Mouse (Mus musculus) MEL (cell line): ENCODE data around the gene Pramel1.

ENCODE experiments used
- BHLHE40 ChIP-seq: IDR thresholded peaks from 2 replicates; pipeline ENCODE4 v1.6.1; 2012; ENCODE audit warnings: low read depth, mild to moderate bottlenecking, inconsistent platforms, low read length, improper control_type of control experiment, borderline replicate concordance
- CTCF ChIP-seq, 3 experiments: IDR thresholded peaks in 2 of 3; conservative IDR thresholded peaks in 1 of 3; 2 replicates each; pipeline ENCODE4 v1.5.1; 2011 to 2012; ENCODE audit warnings: low read length in 3 of 3, low read depth in 2 of 3, mild to moderate bottlenecking in 2 of 3, improper control_type of control experiment in 1 of 3, inconsistent platforms in 1 of 3, mixed read lengths in 1 of 3, moderate library complexity in 1 of 3; ENCODE audit not compliant: control insufficient read depth in 1 of 3, insufficient read depth in 1 of 3, poor library complexity in 1 of 3, severe bottlenecking in 1 of 3
- E2F4 ChIP-seq: IDR thresholded peaks from 2 replicates; pipeline ENCODE4 v1.6.1; 2011; ENCODE audit warnings: low read depth, low read length, improper control_type of control experiment, borderline replicate concordance
- ELF1 ChIP-seq: IDR thresholded peaks from 2 replicates; pipeline ENCODE4 v1.6.1; 2014; ENCODE audit warnings: low read depth, mild to moderate bottlenecking, inconsistent platforms, low read length, improper control_type of control experiment, moderate library complexity
- EP300 ChIP-seq, 2 experiments: IDR thresholded peaks; 2 replicates each; pipeline ENCODE4 v1.6.1; 2011; ENCODE audit warnings: improper control_type of control experiment in 2 of 2, low read length in 2 of 2, low read depth in 1 of 2, mild to moderate bottlenecking in 1 of 2
- HCFC1 ChIP-seq: IDR thresholded peaks from 2 replicates; pipeline ENCODE4 v1.6.1; 2012; ENCODE audit warnings: low read depth, mild to moderate bottlenecking, inconsistent platforms, low read length, improper control_type of control experiment, moderate library complexity
- KAT2A ChIP-seq: conservative IDR thresholded peaks from 2 replicates; pipeline ENCODE4 v1.6.1; 2012; ENCODE audit warnings: low read depth, low read length, improper control_type of control experiment, inconsistent platforms
- POLR2A ChIP-seq, 2 experiments: IDR thresholded peaks; 2 replicates each; pipeline ENCODE4 v1.6.1; 2011 to 2012; ENCODE audit warnings: low read length in 2 of 2, mild to moderate bottlenecking in 2 of 2, control low read depth in 1 of 2, improper control_type of control experiment in 1 of 2, low read depth in 1 of 2, moderate library complexity in 1 of 2; ENCODE audit not compliant: control insufficient read depth in 1 of 2, insufficient read depth in 1 of 2, poor library complexity in 1 of 2
- UBTF ChIP-seq: IDR thresholded peaks from 2 replicates; pipeline ENCODE4 v1.6.1; 2012; ENCODE audit warnings: low read depth, mild to moderate bottlenecking, inconsistent platforms, low read length, improper control_type of control experiment, moderate library complexity, borderline replicate concordance; ENCODE audit not compliant: insufficient read depth
- USF1 ChIP-seq: IDR thresholded peaks from 2 replicates; pipeline ENCODE4 v1.6.1; 2014; ENCODE audit warnings: low read depth, mild to moderate bottlenecking, inconsistent platforms, low read length, improper control_type of control experiment, moderate library complexity
- ZMIZ1 ChIP-seq: IDR thresholded peaks from 2 replicates; pipeline ENCODE4 v1.6.1; 2012; ENCODE audit warnings: low read depth, mild to moderate bottlenecking, inconsistent platforms, low read length, improper control_type of control experiment, moderate library complexity

GRCm38 (mm10) chr4:143379931-143380715, 14.1 kb upstream of the Pramel1 start:
- TF ChIP-seq ELF1 (no peak), HCFC1 (no peak), EP300 (IDR thresholded peaks at IDR 0.05; ENCODE audit: low read depth in 1 of 2, low read length in 2 of 2) (no peak), CTCF (IDR thresholded peaks at IDR 0.05 in 2 of 3, conservative IDR thresholded peaks at IDR 0.05 in 1 of 3; ENCODE audit: control insufficient read depth in 1 of 3, insufficient read depth in 1 of 3, low read depth in 2 of 3, low read length in 3 of 3, poor library complexity in 1 of 3, severe bottlenecking in 1 of 3) (no peak), E2F4 (no peak), KAT2A (no peak), USF1 (no peak), BHLHE40 (no peak), ZMIZ1 (no peak), UBTF (no peak), POLR2A (IDR thresholded peaks at IDR 0.05; ENCODE audit: control insufficient read depth in 1 of 2, insufficient read depth in 1 of 2, low read depth in 1 of 2, low read length in 2 of 2, poor library complexity in 1 of 2) (no peak)
